Mouse (Mus musculus) erythroblast, adult 5-6 weeks (primary cell): ENCODE data around the gene Atg101. TPM values are rescaled to one million over a fixed set of nuclear protein-coding genes. Genes with fewer than 3 reads are reported as not detected.

Source experiments
- ATAC-seq: replicated peaks from 2 replicates; pipeline ENCODE4 v1.8.0; 2016; ENCODE audit warnings: moderate number of reproducible peaks, mild to moderate bottlenecking, moderate TSS enrichment, inconsistent platforms; ENCODE audit not compliant: poor library complexity, low FRiP score, severe bottlenecking
- total RNA-seq, 2 experiments: library from RNA; stranded (forward) in 1 of 2; stranded (reverse) in 1 of 2; fragments of 150-400 nt in 1 of 2; fragments of 200-764, 138-1000 nt in 1 of 2; gene quantifications; 2 replicates each; pipeline versions ENCODE4 v1.2.3 to v1.2.4; 2015 to 2017; ENCODE audit warnings: low replicate concordance in 2 of 2

Atg101 gene
- total RNA-seq, 2 experiments from 2014 or later, result 14.1 to 14.2 TPM

DNA sequence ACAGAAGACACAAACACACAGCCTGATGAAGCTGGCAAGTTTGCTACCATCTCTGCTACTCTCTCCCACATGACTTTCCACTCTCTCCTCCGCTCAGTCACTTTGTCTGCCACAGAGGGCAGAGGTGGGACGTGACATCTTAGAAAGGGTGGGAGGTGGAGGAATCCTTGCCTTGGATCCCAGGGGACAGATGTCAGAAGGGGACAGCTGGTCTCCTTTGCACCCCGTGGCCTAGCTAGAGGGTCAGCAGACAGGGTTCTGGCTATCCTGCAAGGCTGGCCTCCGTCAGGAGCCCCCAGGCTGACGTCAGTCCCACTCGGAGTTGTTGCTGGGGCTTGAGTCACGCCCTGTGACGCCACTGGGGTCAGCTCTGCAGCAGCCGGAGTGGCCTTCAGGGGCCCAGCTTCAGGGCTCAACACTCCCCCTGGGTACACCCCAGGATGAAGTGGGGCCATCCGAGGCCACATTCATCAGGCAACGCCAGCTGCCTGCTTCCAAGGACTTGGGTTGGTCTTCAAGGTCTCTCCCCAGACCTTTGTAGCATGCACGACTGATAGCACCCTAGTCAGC is 4.6 kb upstream of the Atg101 start:
- no peak for ATAC-seq

DNA sequence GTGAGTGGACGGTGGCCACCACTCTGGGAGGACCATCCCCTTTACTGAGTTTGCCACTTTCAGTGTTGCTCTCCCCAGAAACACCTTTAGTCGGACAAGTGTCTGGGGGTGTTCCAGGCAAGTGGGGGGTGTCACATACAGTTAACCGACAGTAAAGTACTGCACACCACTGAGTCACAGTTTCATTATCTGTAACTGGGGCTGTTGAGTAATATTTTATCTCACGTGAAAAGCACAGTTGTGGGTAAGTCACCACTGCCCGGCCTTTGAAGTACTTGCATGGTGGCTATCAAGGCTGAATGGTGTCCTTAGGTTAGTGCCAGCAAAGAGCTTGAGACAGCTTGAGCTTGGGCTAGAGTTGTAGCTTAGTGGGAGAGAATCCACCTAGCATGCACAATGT is 1.6 kb upstream of the Atg101 start:
- ATAC-seq, result no peak

- ATAC-seq, result peak; percentile 23; the same call in 1 of the 2 replicates
These were observed 725 bp upstream of the Atg101 start for GRCm38 (mm10) chr15:101283183-101283910.

DNA sequence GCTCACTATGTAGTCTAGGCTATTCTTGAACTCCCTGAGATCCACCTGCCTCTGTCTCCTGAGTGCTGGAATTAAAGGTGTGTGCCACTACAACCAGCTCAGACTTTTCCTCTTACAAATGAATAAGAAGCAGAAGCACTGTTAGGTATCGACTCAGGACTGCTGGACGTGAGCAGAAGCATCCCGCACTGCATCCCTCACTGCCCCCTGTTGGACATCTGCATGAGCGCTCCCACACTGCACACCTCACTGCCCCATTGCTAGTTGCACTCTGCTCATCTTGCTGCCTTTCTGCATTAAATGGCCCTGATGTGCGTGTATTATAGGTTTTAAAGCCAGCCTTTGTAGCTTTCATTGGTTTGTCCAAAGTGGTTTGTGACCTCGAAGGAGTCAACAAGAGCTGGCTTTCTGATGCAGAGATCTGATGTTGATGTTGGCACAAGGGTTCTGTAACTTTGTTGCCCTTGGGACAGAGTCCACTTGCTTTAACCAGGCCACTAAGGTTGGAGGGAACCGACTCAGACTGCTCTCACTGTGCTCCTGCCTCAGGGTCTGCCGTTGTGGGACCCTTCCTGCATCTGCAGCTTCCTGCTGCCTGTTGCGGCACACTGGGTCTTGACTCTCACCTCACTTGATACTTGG is 2.2 kb downstream of the Atg101 start:
- ATAC-seq, result no peak

DNA sequence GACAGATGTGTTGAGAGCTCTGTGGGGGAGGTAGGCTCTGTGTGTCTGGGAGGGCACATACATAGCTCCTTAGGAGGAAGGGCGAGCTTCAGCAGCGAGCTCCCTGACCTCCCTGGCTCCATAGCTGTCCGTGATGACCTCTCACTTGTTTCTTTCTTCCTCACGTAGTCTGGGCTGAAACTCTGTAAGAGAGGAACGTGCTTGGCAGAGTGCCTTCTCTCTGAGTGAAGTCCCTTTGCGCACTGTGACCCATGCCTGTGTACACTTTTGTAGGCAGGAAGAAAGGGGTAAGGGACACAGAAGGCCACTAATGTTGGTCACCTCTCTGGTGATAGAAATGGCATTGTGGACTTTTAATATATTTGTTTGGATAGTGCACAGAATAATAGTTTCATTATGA is 3.3 kb downstream of the Atg101 start:
- no peak for ATAC-seq

DNA sequence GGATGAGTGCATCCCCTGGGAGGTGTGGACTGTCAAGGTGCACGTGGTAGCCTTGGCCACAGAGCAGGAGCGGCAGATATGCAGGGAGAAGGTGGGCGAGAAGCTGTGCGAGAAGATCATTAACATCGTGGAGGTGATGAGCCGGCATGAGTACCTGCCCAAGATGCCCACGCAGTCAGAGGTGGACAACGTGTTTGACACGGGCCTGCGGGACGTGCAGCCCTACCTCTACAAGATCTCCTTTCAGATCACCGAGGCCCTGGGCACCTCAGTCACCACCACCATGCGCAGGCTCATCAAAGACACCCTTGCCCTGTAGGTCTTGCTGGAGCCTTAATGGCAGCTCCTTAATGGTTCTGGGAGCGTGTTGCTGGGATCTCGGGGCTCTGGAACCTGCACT is 6.3 kb downstream of the Atg101 start:
- ATAC-seq, result no peak

GRCm38 (mm10) chr15:101292012-101292411 is 7.9 kb downstream of the Atg101 start:
- no peak for ATAC-seq

DNA sequence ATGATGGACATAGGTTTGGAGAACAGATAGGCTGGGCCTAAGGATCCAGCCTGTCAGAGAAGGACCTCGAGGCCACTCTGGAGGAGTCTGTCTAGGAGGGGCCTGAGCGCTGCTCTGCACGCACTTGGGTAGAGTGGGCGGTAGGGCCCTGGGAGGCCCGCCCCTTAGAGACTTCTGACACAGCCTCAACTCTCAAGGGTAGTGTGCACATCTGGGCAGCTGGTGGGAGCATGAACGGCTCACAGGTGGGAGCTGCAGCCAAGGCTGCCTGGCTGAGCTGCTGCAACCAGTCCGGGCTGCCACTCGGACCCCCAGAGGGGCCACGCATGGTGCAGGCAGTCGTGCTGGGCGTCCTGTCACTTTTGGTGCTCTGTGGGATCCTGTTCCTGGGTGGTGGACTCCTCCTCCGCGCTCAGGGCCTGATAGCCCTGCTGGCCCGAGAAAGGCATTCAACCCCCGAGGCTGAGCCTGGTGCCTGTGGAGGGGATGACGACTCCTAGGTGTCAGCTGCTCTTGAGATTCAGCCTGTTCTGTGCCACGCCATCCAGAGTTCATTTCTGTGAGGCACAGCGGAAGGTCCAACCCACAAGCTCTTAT is 9.1 kb downstream of the Atg101 start, which contains the start of gene 6030408B16Rik:
TSS of gene 6030408B16Rik (plus strand) at position 188 of the 597 bp plus-strand sequence.
- no peak for ATAC-seq

GRCm38 (mm10) chr15:101294028-101294894 is 10.2 kb downstream of the Atg101 start:
- ATAC-seq, result no peak

GRCm38 (mm10) chr15:101295106-101295505 is 11.0 kb downstream of the Atg101 start:
- no peak for ATAC-seq

DNA sequence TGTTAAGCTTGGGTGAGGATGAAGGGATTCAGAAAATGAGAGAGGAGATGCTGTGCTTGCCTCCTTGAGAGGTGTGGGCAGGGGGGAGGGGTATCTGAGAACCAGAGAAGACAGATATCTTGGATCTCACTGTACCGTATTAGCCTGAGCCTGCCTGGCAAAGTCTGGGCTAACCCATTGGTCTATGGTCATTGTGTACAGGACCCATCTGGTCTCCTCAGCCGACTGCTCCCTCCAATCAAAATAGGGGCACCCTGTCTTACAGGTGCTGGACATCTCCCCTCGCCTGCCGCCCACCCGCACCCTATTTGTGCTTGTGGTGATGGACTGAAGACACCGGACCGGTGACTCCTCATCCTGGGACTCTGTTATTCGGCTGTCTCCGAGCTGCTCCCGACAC is 11.5 kb downstream of the Atg101 start:
- ATAC-seq, result no peak

DNA sequence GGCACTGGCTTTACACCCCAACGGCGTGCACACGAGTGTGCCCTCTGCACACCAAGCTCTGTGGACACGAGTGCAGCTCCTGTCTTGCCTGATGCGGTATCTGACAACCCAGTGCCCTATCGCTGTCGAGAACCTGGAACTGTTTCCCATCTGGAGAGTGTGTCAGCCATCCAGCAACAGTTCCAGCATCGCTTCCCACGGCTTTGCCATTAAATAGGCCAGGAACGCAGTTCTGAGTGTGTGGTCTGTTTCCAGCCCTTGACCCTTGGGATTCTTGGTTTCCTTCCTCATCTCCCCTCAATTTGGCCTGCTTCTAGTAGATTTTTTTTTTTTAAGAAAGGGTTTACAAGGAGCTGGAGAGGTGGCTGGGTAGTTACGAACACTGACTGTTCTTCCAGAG is 12.0 kb downstream of the Atg101 start:
- no peak for ATAC-seq

DNA sequence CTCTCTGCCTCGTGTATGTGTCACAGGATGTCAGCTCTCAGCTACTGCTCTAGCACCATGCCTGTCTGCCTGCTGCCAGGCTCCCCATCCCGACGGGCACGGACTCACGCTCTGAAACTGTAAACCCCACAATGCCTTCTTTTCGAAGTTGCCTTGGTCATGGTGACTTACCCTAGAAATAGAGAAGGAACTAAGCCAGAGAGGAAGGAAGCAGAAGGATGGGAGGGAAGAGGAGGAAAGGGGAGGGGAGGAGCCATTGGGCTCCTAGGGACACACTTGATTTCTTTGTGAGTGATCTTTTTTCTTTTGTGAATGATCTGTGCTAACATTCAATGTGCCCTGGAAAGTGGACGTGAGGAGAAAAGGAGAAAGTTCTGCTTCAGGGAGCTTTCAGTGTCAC is 13.9 kb downstream of the Atg101 start:
- ATAC-seq, result no peak

- ATAC-seq, result no peak
These were observed 14.5 kb downstream of the Atg101 start for GRCm38 (mm10) chr15:101298550-101298949.

DNA sequence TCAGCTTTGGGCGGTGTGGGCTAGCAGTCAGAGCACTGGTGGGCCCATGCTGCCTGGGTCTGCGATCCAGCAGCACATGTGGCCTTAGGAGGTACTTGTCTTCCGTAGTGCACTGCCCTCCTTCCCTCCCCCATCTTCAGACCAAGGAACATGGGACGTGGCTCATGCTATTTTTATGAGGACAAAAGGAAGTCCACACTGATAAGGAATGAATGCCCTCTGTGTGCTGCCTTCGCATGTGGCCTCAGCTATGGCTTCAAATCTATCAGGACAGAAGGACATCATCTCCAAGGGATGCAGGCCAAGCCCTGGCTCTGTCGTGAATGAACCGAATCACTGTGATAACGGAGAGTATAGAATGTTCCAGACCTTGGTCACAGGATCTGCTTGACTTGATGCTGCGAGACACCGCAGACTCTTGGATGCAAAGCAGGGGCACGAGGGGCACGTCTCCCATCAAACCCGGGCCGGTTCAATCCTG is 15.4 kb downstream of the Atg101 start:
- no peak for ATAC-seq

DNA sequence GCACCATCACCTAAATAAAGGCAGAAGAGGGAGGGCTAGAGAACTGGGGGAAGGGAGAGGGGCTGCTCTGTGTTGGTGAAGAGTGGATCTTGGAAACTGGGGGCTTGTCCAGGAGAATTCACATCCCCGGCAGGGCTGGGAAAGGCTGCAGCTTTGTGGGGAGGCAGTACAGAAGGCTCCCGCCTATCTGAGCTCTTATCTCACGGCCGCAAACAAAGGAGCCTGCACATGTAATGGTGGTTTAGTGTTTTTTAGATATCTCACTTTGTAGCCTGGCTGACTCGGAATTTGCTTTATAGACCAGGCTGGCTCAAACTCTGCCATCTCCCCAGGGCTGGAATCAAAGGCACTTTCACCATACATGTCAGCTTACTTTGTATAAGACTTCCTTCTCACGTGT is 16.1 kb downstream of the Atg101 start:
- ATAC-seq, result no peak

DNA sequence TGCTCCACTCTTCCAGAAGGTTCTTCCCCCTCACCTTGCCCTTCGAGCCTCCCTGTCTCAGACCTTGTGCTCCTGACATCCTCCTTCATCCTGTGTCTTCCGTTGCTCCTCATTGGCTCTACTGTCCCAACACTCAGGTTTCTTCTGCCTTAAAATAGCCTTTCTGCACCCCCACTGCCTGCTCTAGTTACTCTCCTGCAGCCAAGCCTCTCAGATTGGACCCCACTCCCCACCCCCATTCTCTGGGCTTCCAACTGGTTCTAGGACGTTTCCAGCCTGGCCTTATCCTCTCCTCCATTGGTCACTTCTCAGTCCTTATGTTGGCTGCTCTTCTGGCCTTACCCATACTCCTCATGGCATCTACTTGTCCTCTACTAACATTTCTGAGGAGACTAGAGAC is 18.1 kb downstream of the Atg101 start:
- no peak for ATAC-seq

DNA sequence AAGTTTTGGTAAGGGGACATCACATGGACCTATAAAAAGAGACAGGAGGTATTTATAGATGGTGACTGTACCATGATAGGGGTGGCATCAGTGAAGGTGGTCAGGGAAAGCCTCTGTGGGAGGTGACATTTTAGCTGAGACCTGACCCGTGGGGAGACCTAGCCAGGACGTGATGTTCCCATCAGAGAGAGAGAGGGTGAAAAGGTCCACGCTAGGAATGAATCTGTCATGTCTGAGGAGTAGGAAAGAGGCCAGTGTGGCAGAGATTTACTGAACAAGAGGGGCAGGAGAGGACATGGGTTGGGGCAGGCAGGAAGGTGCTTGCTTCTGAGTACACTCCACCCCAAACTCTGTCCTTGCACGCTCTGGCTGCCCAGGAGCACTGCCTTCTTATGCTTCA is 19.8 kb downstream of the Atg101 start:
- no peak for ATAC-seq

DNA sequence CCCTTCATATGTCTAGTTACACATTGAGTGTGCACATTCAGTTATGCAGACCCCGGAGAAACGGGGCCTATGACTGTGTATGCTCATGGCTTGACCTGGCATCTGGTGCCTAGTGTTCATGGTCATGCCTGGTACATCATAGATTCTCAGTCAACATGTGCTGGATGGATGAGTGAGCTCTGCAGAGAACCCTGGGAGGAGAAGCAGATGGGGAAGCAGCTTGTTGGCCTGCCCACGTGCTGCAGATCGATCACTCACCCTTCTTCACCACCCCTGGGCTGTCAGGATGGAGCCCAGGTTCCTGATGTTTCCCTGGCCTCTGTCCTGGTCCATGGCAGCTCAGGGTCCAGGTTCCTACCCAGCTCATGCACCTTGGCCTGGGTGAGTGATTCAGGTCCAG is 22.4 kb downstream of the Atg101 start:
- ATAC-seq, result no peak
